Mouse (Mus musculus): Measurements from ENCODE around the gene Prl4a1.
"Not testable (repeated sequence)": the region's sequence is repeated elsewhere in the genome, so short reads cannot be mapped to it uniquely, and the experiment has no call there.

The Prl4a1 gene

GRCm38 (mm10) chr13:28015912-28016311 lies at the start of gene Prl4a1:
Gene Prl4a1, plus strand, starts transcription at chr13:28016212.
- in situ Hi-C loops (cut with MboI; ENCODE audit: unreplicated experiment in 2 of 2), result no loop called here

DNA sequence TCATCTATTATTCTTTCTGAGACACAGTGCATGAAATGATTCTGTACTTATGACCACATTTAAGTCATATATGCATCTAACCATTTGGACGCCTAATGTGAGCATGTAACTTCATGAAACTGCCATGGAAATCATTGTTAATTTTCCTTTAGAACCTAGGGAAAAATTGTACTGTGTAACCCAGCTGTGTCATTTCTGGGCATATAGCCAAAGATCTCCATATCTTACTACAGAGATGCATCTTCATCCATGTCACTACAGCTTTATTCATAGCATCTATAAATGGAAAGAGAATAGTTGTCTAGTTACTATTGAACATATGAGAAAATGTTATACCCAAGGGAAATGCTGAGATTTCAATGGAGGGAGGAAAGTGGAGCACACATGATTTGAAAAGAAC lies 43.1 kb upstream of the Prl4a1 start:
- in situ Hi-C loops (cut with MboI; ENCODE audit: unreplicated experiment in 2 of 2), result loop anchor here in 1 of 2 experiments (25.0 kb wide), 1 partner anchor 1864 kb away; no protein-coding TSS in a partner anchor

- in situ Hi-C loops (cut with MboI; ENCODE audit: unreplicated experiment in 2 of 2), result loop anchor here in 1 of 2 experiments (25.0 kb wide), 1 partner anchor 1863 kb away; no protein-coding TSS in a partner anchor
Observed at GRCm38 (mm10) chr13:27974281-27974680, 41.7 kb upstream of the Prl4a1 start.

GRCm38 (mm10) chr13:27977646-27978045 lies 38.4 kb upstream of the Prl4a1 start:
- in situ Hi-C loops (cut with MboI; ENCODE audit: unreplicated experiment in 2 of 2), result no loop called here

DNA sequence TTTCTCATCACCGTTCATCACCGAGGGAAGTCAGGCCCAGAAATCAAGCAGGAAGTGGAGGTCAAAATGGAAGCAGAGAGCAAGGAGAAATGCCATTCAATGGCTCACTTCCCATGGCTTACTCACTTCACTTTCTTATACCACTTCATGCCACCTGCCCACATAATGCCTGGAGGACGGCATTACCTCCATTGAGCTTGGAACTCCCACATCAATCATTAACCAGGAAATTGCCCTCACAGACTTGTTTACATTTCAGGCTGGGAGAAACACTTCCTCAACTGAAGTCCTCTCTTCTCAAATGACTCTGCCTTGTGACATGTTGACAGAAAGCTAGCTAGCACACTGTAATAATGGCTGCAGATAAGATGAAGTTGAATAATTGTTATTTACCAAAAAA lies 19.5 kb upstream of the Prl4a1 start:
- in situ Hi-C loops (cut with MboI; ENCODE audit: unreplicated experiment in 2 of 2), result not testable (repeated sequence)

DNA sequence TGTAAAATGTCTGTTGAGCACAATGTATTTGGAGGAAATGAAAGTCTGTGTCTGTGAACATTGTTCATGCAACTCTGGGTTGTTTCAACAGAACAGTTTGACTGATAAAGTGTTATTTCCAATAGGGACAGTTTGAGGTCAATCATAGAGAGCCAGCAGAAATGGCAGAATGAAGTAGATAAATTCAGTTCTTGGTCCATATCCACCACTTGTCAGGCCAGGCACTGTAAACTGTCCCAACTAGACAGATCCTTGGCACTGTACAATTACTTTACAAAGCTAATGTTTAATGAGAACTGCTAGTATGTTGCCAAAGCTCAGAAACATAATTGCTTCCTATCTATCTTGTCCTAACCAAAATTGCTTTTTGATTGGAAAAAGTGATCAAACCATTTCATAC lies 13.3 kb downstream of the Prl4a1 start:
- in situ Hi-C loops (cut with MboI; ENCODE audit: unreplicated experiment in 2 of 2), result no loop called here

- in situ Hi-C loops (cut with MboI; ENCODE audit: unreplicated experiment in 2 of 2), result no loop called here
Observed at GRCm38 (mm10) chr13:28069315-28069714, 53.3 kb downstream of the Prl4a1 start.

All from v-Abl transformed pro-B cells (cell line).